Mouse (Mus musculus): ENCODE measurements around the gene Abca17. TPM values are rescaled to one million over a fixed set of nuclear protein-coding genes. Genes with fewer than 3 reads are reported as not detected.

Abca17 gene
- total and polyA plus RNA-seq, 2 experiments from 2014 or later = 1.2 to 1.5 TPM

DNA sequence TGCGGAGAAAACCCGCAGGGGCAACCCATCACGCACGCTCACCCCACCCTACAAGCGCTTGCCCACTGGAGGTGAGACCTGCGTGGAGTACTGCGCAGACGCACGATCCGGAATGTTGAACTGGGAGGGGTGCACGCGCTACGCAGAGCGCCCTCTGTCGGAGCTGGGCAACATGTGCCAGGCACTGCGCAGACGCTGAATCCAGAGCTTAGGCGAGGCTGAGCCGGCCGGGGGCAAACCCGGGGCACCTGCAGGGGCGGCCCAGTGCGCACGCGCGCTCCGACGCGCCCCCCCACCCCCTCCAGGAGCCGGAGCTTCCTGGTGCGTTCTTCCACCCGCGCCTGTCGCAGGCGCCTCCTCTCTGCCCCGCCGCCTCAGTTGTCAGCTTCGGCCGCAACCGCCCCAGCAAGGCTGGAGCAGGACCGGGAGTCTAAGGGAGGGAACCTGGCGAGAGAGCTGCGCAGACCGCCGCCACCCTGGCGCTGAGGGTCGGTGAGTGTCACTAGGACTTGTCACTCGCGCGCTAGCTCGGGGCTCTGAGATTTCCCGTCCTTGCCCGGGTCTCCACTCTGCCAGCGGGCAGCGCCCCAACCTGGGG, 991 bp upstream of the Abca17 start, which contains the start of gene Abca3:
Abca3 (plus strand) TSS at position 191 of the 598 bp plus-strand sequence.
- Histone ChIP-seq H3K4me2 (ENCODE audit: low read depth, low read length) (peak within 1 kb of the TSS; percentile 89), H3K36me3 (ENCODE audit: insufficient read depth, low read length) (no peaks in the 10 kb centered on the region), H3K4me3 (ENCODE audit: low read length) (peak within 1 kb of the TSS; percentile 88), H3K9me3 (ENCODE audit: low read length) (no peaks in the 10 kb centered on the region), H3K9ac (replicated peaks; ENCODE audit: low read length) (peak within 1 kb of the TSS; percentile 86), H3K27me3 (ENCODE audit: insufficient read depth, low read length) (no peaks in the 10 kb centered on the region), H3K27ac (peak within 1 kb of the TSS; percentile 85), H3K4me1 (ENCODE audit: insufficient read depth, low read length) (peaks cover 10% of the 10 kb centered on the region; the same call in 1 of the 2 replicates)
- WGBS = under 1% methylated on average over 55 of the region's 55 CpGs
- peak; percentile 94 for TF ChIP-seq CTCF (IDR thresholded peaks at IDR 0.05; ENCODE audit: low read depth)
- ATAC-seq = peak; percentile 97
- DNase-seq (ENCODE audit: low spot score) = peak; percentile 98

- ATAC-seq (no peak), DNase-seq (ENCODE audit: low spot score) (no peak)
- Histone ChIP-seq H3K4me1 (ENCODE audit: insufficient read depth, low read length) (peaks cover 10% of the 10 kb centered on the region; the same call in 1 of the 2 replicates), H3K9me3 (ENCODE audit: low read length) (no peaks in the 10 kb centered on the region), H3K4me2 (ENCODE audit: low read depth, low read length) (no peak overlapping the region), H3K9ac (replicated peaks; ENCODE audit: low read length) (no peak overlapping the region), H3K4me3 (ENCODE audit: low read length) (no peak overlapping the region), H3K27ac (no peak overlapping the region), H3K36me3 (ENCODE audit: insufficient read depth, low read length) (no peaks in the 10 kb centered on the region), H3K27me3 (ENCODE audit: insufficient read depth, low read length) (no peaks in the 10 kb centered on the region)
- 76% methylated on average over 2 of the region's 2 CpGs for WGBS
- TF ChIP-seq CTCF (IDR thresholded peaks at IDR 0.05; ENCODE audit: low read depth) = no peak
Measured at GRCm38 (mm10) chr17:24349176-24349575, 1.7 kb downstream of the Abca17 start.

DNA sequence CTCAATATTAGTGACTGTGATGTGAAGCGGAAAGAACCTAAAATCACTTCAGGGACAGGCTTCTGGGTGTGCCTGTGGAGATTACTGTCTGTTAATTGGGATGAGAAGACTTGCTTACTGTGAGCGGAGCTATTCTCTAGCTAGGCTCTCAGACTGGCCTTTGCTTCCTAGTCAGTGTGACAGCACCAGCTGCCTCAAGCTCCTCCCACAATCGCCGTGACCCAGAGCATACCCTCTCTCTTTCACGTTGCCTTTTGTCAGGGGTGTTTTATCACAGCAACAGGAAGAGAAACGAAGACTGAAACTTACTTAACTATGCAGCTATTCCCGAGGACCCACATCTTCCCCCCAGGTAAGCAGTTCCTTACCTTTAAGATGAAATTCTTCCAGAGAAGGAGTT, 4.0 kb downstream of the Abca17 start:
- ATAC-seq (no peak), DNase-seq (ENCODE audit: low spot score) (no peak)
- no peaks in the 10 kb centered on the region for H3K27me3 ChIP-seq (ENCODE audit: insufficient read depth, low read length)
- H3K4me3 ChIP-seq (ENCODE audit: low read length) = no peak overlapping the region
- H3K4me1 ChIP-seq (ENCODE audit: insufficient read depth, low read length) = peaks cover 3% of the 10 kb centered on the region; the same call in 1 of the 2 replicates
- H3K9ac ChIP-seq (replicated peaks; ENCODE audit: low read length) = no peak overlapping the region
- H3K27ac ChIP-seq = no peak overlapping the region
- WGBS = 51% methylated on average over 7 of the region's 7 CpGs
- H3K4me2 ChIP-seq (ENCODE audit: low read depth, low read length) = no peak overlapping the region
- TF ChIP-seq CTCF (IDR thresholded peaks at IDR 0.05; ENCODE audit: low read depth) = no peak
- H3K36me3 ChIP-seq (ENCODE audit: insufficient read depth, low read length) = no peaks in the 10 kb centered on the region
- H3K9me3 ChIP-seq (ENCODE audit: low read length) = no peaks in the 10 kb centered on the region

GRCm38 (mm10) chr17:24344672-24345071, 6.2 kb downstream of the Abca17 start:
- Histone ChIP-seq H3K27me3 (ENCODE audit: insufficient read depth, low read length) (no peaks in the 10 kb centered on the region), H3K9me3 (ENCODE audit: low read length) (no peaks in the 10 kb centered on the region), H3K4me3 (ENCODE audit: low read length) (no peak overlapping the region), H3K36me3 (ENCODE audit: insufficient read depth, low read length) (no peaks in the 10 kb centered on the region), H3K9ac (replicated peaks; ENCODE audit: low read length) (no peak overlapping the region), H3K4me1 (ENCODE audit: insufficient read depth, low read length) (no peaks in the 10 kb centered on the region), H3K4me2 (ENCODE audit: low read depth, low read length) (no peak overlapping the region), H3K27ac (no peak overlapping the region)
- DNase-seq (ENCODE audit: low spot score) = no peak
- 90% methylated on average over 8 of the region's 8 CpGs for WGBS
- no peak for ATAC-seq
- TF ChIP-seq CTCF (IDR thresholded peaks at IDR 0.05; ENCODE audit: low read depth) = no peak

DNA sequence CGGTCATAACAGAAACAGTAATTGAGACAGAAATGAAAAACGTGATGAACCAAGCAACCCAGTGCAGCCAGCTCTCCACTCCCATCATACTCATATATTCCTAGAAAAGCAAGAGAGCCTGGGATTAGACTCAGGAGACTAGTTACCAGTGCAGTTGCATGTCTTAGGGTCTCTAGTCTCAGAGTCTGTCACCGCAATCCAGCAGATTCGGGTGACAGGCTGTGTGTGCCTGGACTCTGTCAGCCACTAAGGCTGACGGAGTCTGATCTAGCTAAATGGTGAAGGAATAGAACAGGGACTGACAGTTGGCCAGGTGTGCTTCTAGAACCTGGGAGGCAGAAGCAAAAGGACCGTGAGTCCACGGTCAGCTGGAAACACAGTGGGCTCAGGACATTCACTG, 23.2 kb downstream of the Abca17 start:
- no peaks in the 10 kb centered on the region for H3K4me1 ChIP-seq (ENCODE audit: insufficient read depth, low read length)
- no peaks in the 10 kb centered on the region for H3K9me3 ChIP-seq (ENCODE audit: low read length)
- no peak overlapping the region for H3K9ac ChIP-seq (replicated peaks; ENCODE audit: low read length)
- DNase-seq (ENCODE audit: low spot score) (no peak), ATAC-seq (no peak)
- no peak overlapping the region for H3K4me3 ChIP-seq (ENCODE audit: low read length)
- 81% methylated on average over 7 of the region's 7 CpGs for WGBS
- no peak overlapping the region for H3K4me2 ChIP-seq (ENCODE audit: low read depth, low read length)
- H3K27me3 ChIP-seq (ENCODE audit: insufficient read depth, low read length) = no peaks in the 10 kb centered on the region
- no peak for TF ChIP-seq CTCF (IDR thresholded peaks at IDR 0.05; ENCODE audit: low read depth)
- no peaks in the 10 kb centered on the region for H3K36me3 ChIP-seq (ENCODE audit: insufficient read depth, low read length)
- no peak overlapping the region for H3K27ac ChIP-seq

GRCm38 (mm10) chr17:24325051-24325450, 25.8 kb downstream of the Abca17 start:
- WGBS = 85% methylated on average over 10 of the region's 10 CpGs
- ATAC-seq (no peak), DNase-seq (ENCODE audit: low spot score) (no peak)
- Histone ChIP-seq H3K4me1 (ENCODE audit: insufficient read depth, low read length) (no peaks in the 10 kb centered on the region), H3K27me3 (ENCODE audit: insufficient read depth, low read length) (no peaks in the 10 kb centered on the region), H3K36me3 (ENCODE audit: insufficient read depth, low read length) (no peaks in the 10 kb centered on the region), H3K4me2 (ENCODE audit: low read depth, low read length) (no peak overlapping the region), H3K27ac (no peak overlapping the region), H3K9ac (replicated peaks; ENCODE audit: low read length) (no peak overlapping the region), H3K9me3 (ENCODE audit: low read length) (no peaks in the 10 kb centered on the region; the same call in 1 of the 2 replicates), H3K4me3 (ENCODE audit: low read length) (no peak overlapping the region)
- TF ChIP-seq CTCF (IDR thresholded peaks at IDR 0.05; ENCODE audit: low read depth) = no peak

DNA sequence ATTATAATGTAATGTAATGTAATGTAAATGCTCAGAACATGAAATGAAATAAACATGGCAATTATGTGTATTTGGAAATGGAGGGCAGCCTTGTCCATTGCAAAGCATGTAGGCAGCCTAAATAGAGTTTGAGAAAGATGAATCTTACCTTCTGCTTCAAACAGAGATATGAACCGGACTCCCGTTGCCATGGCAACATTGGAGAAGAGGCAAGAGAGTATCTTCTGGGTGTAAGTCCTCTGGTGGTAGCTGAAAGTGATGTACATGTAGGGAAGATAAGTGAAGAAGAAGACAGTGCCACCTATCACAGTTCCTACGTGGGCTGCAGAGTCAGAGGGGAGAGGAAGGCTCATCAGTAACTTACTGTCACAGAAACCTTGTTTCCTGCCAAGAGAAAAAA, 30.0 kb downstream of the Abca17 start:
- 78% methylated on average over 3 of the region's 3 CpGs for WGBS
- no peaks in the 10 kb centered on the region; the same call in 1 of the 2 replicates for H3K9me3 ChIP-seq (ENCODE audit: low read length)
- no peak for TF ChIP-seq CTCF (IDR thresholded peaks at IDR 0.05; ENCODE audit: low read depth)
- H3K9ac ChIP-seq (replicated peaks; ENCODE audit: low read length) = no peak overlapping the region
- no peak overlapping the region for H3K27ac ChIP-seq
- no peak overlapping the region for H3K4me3 ChIP-seq (ENCODE audit: low read length)
- no peak overlapping the region for H3K4me2 ChIP-seq (ENCODE audit: low read depth, low read length)
- ATAC-seq (no peak), DNase-seq (ENCODE audit: low spot score) (peak; percentile 16)
- H3K27me3 ChIP-seq (ENCODE audit: insufficient read depth, low read length) = no peaks in the 10 kb centered on the region
- no peaks in the 10 kb centered on the region for H3K36me3 ChIP-seq (ENCODE audit: insufficient read depth, low read length)
- H3K4me1 ChIP-seq (ENCODE audit: insufficient read depth, low read length) = no peaks in the 10 kb centered on the region

All from hindbrain, postnatal 0 days (tissue).